Mouse (Mus musculus) spleen, adult 2 months (tissue): Measurements from ENCODE around the gene Adamtsl5. TPM values are rescaled to one million over a fixed set of nuclear protein-coding genes. Genes with fewer than 3 reads are reported as not detected.

Experiments
- DNase-seq, 2 experiments: peaks; one replicate each; pipeline versions ENCODE4 v3.0.0 to v3.0.0-alpha.2; 2012 to 2021; ENCODE audit warnings: low spot score in 2 of 2, low read depth in 1 of 2
- H3K27ac ChIP-seq: fragments of 200-500 bp; 2 replicates; pipeline ENCODE4 v1.5.1; 2012; ENCODE audit warnings: low read length, inconsistent platforms; ENCODE audit not compliant: insufficient read depth
- H3K27me3 ChIP-seq: fragments of 200-500 bp; 2 replicates; pipeline ENCODE4 v1.6.1; 2012; ENCODE audit warnings: mild to moderate bottlenecking, moderate library complexity, low read length, inconsistent platforms; ENCODE audit not compliant: control insufficient read depth, insufficient read depth
- H3K36me3 ChIP-seq: fragments of 200-500 bp; 2 replicates; pipeline ENCODE4 v1.6.1; 2012; ENCODE audit warnings: mild to moderate bottlenecking, low read length, inconsistent platforms; ENCODE audit not compliant: control insufficient read depth, insufficient read depth
- H3K4me1 ChIP-seq: fragments of 200-500 bp; 2 replicates; pipeline ENCODE4 v1.6.1; 2011; ENCODE audit warnings: inconsistent platforms; ENCODE audit not compliant: control insufficient read depth, insufficient read depth, insufficient read length
- H3K4me3 ChIP-seq: fragments of 200-500 bp; 2 replicates; pipeline ENCODE4 v1.5.1; 2011; ENCODE audit warnings: mild to moderate bottlenecking, inconsistent platforms; ENCODE audit not compliant: insufficient read depth, insufficient read length; ENCODE audit errors: extremely low read depth
- CTCF ChIP-seq: fragments of 200-500 bp; IDR thresholded peaks from 2 replicates; pipeline ENCODE4 v1.5.1; 2011; ENCODE audit warnings: mild to moderate bottlenecking, inconsistent platforms; ENCODE audit not compliant: insufficient read depth, insufficient read length, insufficient replicate concordance; ENCODE audit errors: extremely low read depth
- POLR2A ChIP-seq: fragments of 200-500 bp; IDR thresholded peaks from 2 replicates; pipeline ENCODE4 v1.6.1; 2011; ENCODE audit warnings: low read depth, low read length, inconsistent platforms
- WGBS: fragments of 180-500 bp; shearing (Covaris S2); methylation state at CpG from one replicate; pipeline ENCODE4 v1.1.7; 2018; 5-methylcytosine and 5-hydroxymethylcytosine counted together
- polyA plus RNA-seq: library from polyadenylated mRNA; depleted of rRNA; stranded (reverse); fragments of >200 nt; gene quantifications from 2 replicates; pipeline ENCODE4 v1.2.3, GENCODE M21; 2012; rRNA removed

Gene Adamtsl5
- polyA plus RNA-seq, 1 experiment = 8.8 TPM

GRCm38 (mm10) chr10:80296824-80297223 is 51.4 kb downstream of the Adamtsl5 start:
- TF ChIP-seq POLR2A (no peak), CTCF (no peak)
- DNase-seq = no peak
- H3K27ac ChIP-seq = no peak overlapping the region
- H3K27me3 ChIP-seq = peaks cover 7% of the 10 kb centered on the region; the same call in 1 of the 2 replicates
- WGBS = 82% methylated on average over 5 of the region's 5 CpGs
- peaks cover 4% of the 10 kb centered on the region; the same call in 1 of the 2 replicates for H3K4me1 ChIP-seq
- no peak overlapping the region for H3K4me3 ChIP-seq
- H3K36me3 ChIP-seq = peaks cover 12% of the 10 kb centered on the region

- H3K4me3 ChIP-seq = peak within 1 kb of the TSS; percentile 14
- DNase-seq = peak; percentile 63 to 68
- peaks cover 12% of the 10 kb centered on the region for H3K36me3 ChIP-seq
- H3K27me3 ChIP-seq = peaks cover 7% of the 10 kb centered on the region; the same call in 1 of the 2 replicates
- 9% methylated on average over 26 of the region's 26 CpGs for WGBS
- no peak within 1 kb of the TSS for H3K27ac ChIP-seq
- H3K4me1 ChIP-seq = peaks cover 4% of the 10 kb centered on the region; the same call in 1 of the 2 replicates
- no peak for TF ChIP-seq POLR2A
- peak; percentile 62; the same call in 1 of the 2 replicates for TF ChIP-seq CTCF
These were observed 52.4 kb downstream of the Adamtsl5 start, which contains the start of gene Apc2 for GRCm38 (mm10) chr10:80295618-80296425. Gene Apc2 (plus strand): TSS chr10:80295977.

- peaks cover 7% of the 10 kb centered on the region; the same call in 1 of the 2 replicates for H3K27me3 ChIP-seq
- DNase-seq = no peak
- 75% methylated on average over 7 of the region's 7 CpGs for WGBS
- no peak overlapping the region for H3K4me3 ChIP-seq
- peaks cover 4% of the 10 kb centered on the region; the same call in 1 of the 2 replicates for H3K4me1 ChIP-seq
- H3K27ac ChIP-seq = no peak overlapping the region
- no peak for TF ChIP-seq POLR2A
- TF ChIP-seq CTCF = no peak
- H3K36me3 ChIP-seq = peaks cover 12% of the 10 kb centered on the region
These were observed 53.4 kb downstream of the Adamtsl5 start for GRCm38 (mm10) chr10:80294788-80295303.

- no peak for DNase-seq
- H3K4me3 ChIP-seq = no peak overlapping the region
- peaks cover 4% of the 10 kb centered on the region; the same call in 1 of the 2 replicates for H3K27me3 ChIP-seq
- no peak for TF ChIP-seq CTCF
- no peak for TF ChIP-seq POLR2A
- no peak overlapping the region for H3K27ac ChIP-seq
- WGBS = 91% methylated on average over 4 of the region's 4 CpGs
- peaks cover 4% of the 10 kb centered on the region; the same call in 1 of the 2 replicates for H3K4me1 ChIP-seq
- H3K36me3 ChIP-seq = peaks cover 12% of the 10 kb centered on the region
These were observed 53.9 kb downstream of the Adamtsl5 start for GRCm38 (mm10) chr10:80294311-80294710.

GRCm38 (mm10) chr10:80293325-80293724 is 54.9 kb downstream of the Adamtsl5 start:
- no peak overlapping the region for H3K27ac ChIP-seq

GRCm38 (mm10) chr10:80292251-80293146 is 55.7 kb downstream of the Adamtsl5 start, which contains the start of gene Rps15:
Gene Rps15 (plus strand): TSS chr10:80292453.
- WGBS = under 1% methylated on average over 72 of the region's 72 CpGs
- TF ChIP-seq CTCF (peak; percentile 55; the same call in 1 of the 2 replicates), POLR2A (peak; percentile 97)
- H3K27me3 ChIP-seq = no peaks in the 10 kb centered on the region
- peak within 1 kb of the TSS; percentile 74 for H3K27ac ChIP-seq
- H3K4me3 ChIP-seq = peak within 1 kb of the TSS; percentile 83
- peak; percentile 92 to 94 for DNase-seq
- peaks cover 17% of the 10 kb centered on the region for H3K36me3 ChIP-seq
- peaks cover 4% of the 10 kb centered on the region; the same call in 1 of the 2 replicates for H3K4me1 ChIP-seq

More at GRCm38 (mm10) chr10:80293325-80293724, 54.9 kb downstream of the Adamtsl5 start:
- 19% methylated on average over 14 of the region's 14 CpGs for WGBS
- no peaks in the 10 kb centered on the region for H3K27me3 ChIP-seq
- H3K4me1 ChIP-seq = peaks cover 4% of the 10 kb centered on the region; the same call in 1 of the 2 replicates
- peak overlapping the region; percentile 83 for H3K4me3 ChIP-seq
- no peak for DNase-seq
- TF ChIP-seq CTCF (no peak), POLR2A (no peak)
- peaks cover 14% of the 10 kb centered on the region for H3K36me3 ChIP-seq

Other genes with a start within 250 kb of the Adamtsl5 start
- 95.0 and 122 TPM in 2 replicates for gene Sbno2, start 242.8 kb downstream of the Adamtsl5 start, polyA plus RNA-seq
- 120 and 144 TPM in 2 replicates for gene Stk11, start 232.6 kb downstream of the Adamtsl5 start, polyA plus RNA-seq
- gene Atp5d, start 209.8 kb downstream of the Adamtsl5 start, polyA plus RNA-seq = 592 and 782 TPM in 2 replicates
- gene Cbarp, start 207.6 kb downstream of the Adamtsl5 start, polyA plus RNA-seq = 11.9 and 13.4 TPM in 2 replicates
- gene Midn, start 200.1 kb downstream of the Adamtsl5 start, polyA plus RNA-seq = 128 and 157 TPM in 2 replicates
- gene Cirbp, start 182.4 kb downstream of the Adamtsl5 start, polyA plus RNA-seq = 144 and 151 TPM in 2 replicates
- gene 1600002K03Rik, start 175.5 kb downstream of the Adamtsl5 start, polyA plus RNA-seq = 10.8 TPM in 2 replicates
- 1.3 and 1.8 TPM in 2 replicates for gene Efna2, start 168.9 kb downstream of the Adamtsl5 start, polyA plus RNA-seq
- gene Mum1, start 122.0 kb downstream of the Adamtsl5 start, polyA plus RNA-seq = 35.1 and 42.8 TPM in 2 replicates
- 314 and 402 TPM in 2 replicates for gene Ndufs7, start 99.3 kb downstream of the Adamtsl5 start, polyA plus RNA-seq
- gene Gamt, start 87.4 kb downstream of the Adamtsl5 start, polyA plus RNA-seq = 19.7 and 23.5 TPM in 2 replicates
- gene Dazap1, start 86.9 kb downstream of the Adamtsl5 start, polyA plus RNA-seq = 66.8 and 74.5 TPM in 2 replicates
- gene Rps15, start 56.0 kb downstream of the Adamtsl5 start, polyA plus RNA-seq = 2,107 and 2,204 TPM in 2 replicates
- 0.68 and 1.00 TPM in 2 replicates for gene Apc2, start 52.4 kb downstream of the Adamtsl5 start, polyA plus RNA-seq
- 40.6 and 56.7 TPM in 2 replicates for gene 2310011J03Rik, start 27.9 kb downstream of the Adamtsl5 start, polyA plus RNA-seq
- 6.2 and 10.0 TPM in 2 replicates for gene Pcsk4, start 18.9 kb downstream of the Adamtsl5 start, polyA plus RNA-seq
- 2.1 and 2.5 TPM in 2 replicates for gene Reep6, start 18.5 kb downstream of the Adamtsl5 start, polyA plus RNA-seq
- 0.04 TPM in 1 of 2 replicates, not detected in the other for gene Plk5, start 8.0 kb upstream of the Adamtsl5 start, polyA plus RNA-seq
- 13.4 and 22.6 TPM in 2 replicates for gene Mex3d, start 39.2 kb upstream of the Adamtsl5 start, polyA plus RNA-seq
- 110 and 124 TPM in 2 replicates for gene Mbd3, start 51.1 kb upstream of the Adamtsl5 start, polyA plus RNA-seq
- 399 and 753 TPM in 2 replicates for gene Uqcr11, start 58.4 kb upstream of the Adamtsl5 start, polyA plus RNA-seq
- gene Tcf3, start 85.2 kb upstream of the Adamtsl5 start, polyA plus RNA-seq = 173 and 240 TPM in 2 replicates
- not detected in 2 replicates for gene Onecut3, start 146.4 kb upstream of the Adamtsl5 start, polyA plus RNA-seq
- 0.01 and 0.04 TPM in 2 replicates for gene Atp8b3, start 190.7 kb upstream of the Adamtsl5 start, polyA plus RNA-seq
- 78.0 and 95.1 TPM in 2 replicates for gene Rexo1, start 213.1 kb upstream of the Adamtsl5 start, polyA plus RNA-seq
- gene Klf16, start 228.9 kb upstream of the Adamtsl5 start, polyA plus RNA-seq = 27.9 and 41.8 TPM in 2 replicates
- 220 and 302 TPM in 2 replicates for gene Abhd17a, start 241.9 kb upstream of the Adamtsl5 start, polyA plus RNA-seq